Mouse (Mus musculus): ENCODE data around the gene Zfp385a. TPM values are rescaled to one million over a fixed set of nuclear protein-coding genes. Genes with fewer than 3 reads are reported as not detected.
A peak's percentile ranks its signal among the peaks of the same experiment; 100 is the strongest.
"Not testable (repeated sequence)": the region's sequence is repeated elsewhere in the genome, so short reads cannot be mapped to it uniquely, and the experiment has no call there.

Zfp385a gene
- polyA plus RNA-seq, 1 experiment from 2014 or later, result 12.2 TPM

- no peaks in the 10 kb centered on the region for H3K27me3 ChIP-seq
- peaks cover 22% of the 10 kb centered on the region for H3K4me1 ChIP-seq
- no peak overlapping the region for H3K27ac ChIP-seq
- ATAC-seq (ENCODE audit: insufficient number of reproducible peaks, insufficient read depth, low FRiP score, low TSS enrichment, low read depth), result no peak
- no peak overlapping the region for H3K4me2 ChIP-seq
- 93% methylated on average over 3 of the region's 3 CpGs for WGBS
- no peak overlapping the region for H3K4me3 ChIP-seq
- 0 out of 2 replicates have a peak, but pooled peaks cover 5% of the 10 kb centered on the region for H3K36me3 ChIP-seq
- no peaks in the 10 kb centered on the region for H3K9me3 ChIP-seq
- no peak overlapping the region for H3K9ac ChIP-seq
These were observed 58.3 kb downstream of the Zfp385a start for GRCm38 (mm10) chr15:103281465-103282205.

GRCm38 (mm10) chr15:103280817-103281464 lies 59.0 kb downstream of the Zfp385a start:
- Histone ChIP-seq H3K4me2 (no peak overlapping the region), H3K27me3 (no peaks in the 10 kb centered on the region), H3K9me3 (no peaks in the 10 kb centered on the region), H3K9ac (no peak overlapping the region), H3K4me3 (no peak overlapping the region), H3K27ac (no peak overlapping the region), H3K4me1 (peaks cover 19% of the 10 kb centered on the region), H3K36me3 (0 out of 2 replicates have a peak, but pooled peaks cover 5% of the 10 kb centered on the region)
- no peak for ATAC-seq (ENCODE audit: insufficient number of reproducible peaks, insufficient read depth, low FRiP score, low TSS enrichment, low read depth)
- 56% methylated on average over 3 of the region's 3 CpGs for WGBS

GRCm38 (mm10) chr15:103279750-103280149 lies 60.1 kb downstream of the Zfp385a start:
- no peak overlapping the region for H3K4me3 ChIP-seq
- H3K9me3 ChIP-seq, result no peaks in the 10 kb centered on the region
- peaks cover 7% of the 10 kb centered on the region; the same call in 1 of the 2 replicates for H3K4me1 ChIP-seq
- no peak overlapping the region for H3K9ac ChIP-seq
- no peak for ATAC-seq (ENCODE audit: insufficient number of reproducible peaks, insufficient read depth, low FRiP score, low TSS enrichment, low read depth)
- H3K4me2 ChIP-seq, result no peak overlapping the region
- 0 out of 2 replicates have a peak, but pooled peaks cover 5% of the 10 kb centered on the region for H3K36me3 ChIP-seq
- no peak overlapping the region for H3K27ac ChIP-seq
- no peaks in the 10 kb centered on the region for H3K27me3 ChIP-seq
- 64% methylated on average over 3 of the region's 3 CpGs for WGBS

GRCm38 (mm10) chr15:103277949-103278348 lies 61.9 kb downstream of the Zfp385a start:
- Histone ChIP-seq H3K27ac (no peak overlapping the region), H3K4me1 (peaks cover 18% of the 10 kb centered on the region), H3K4me2 (no peak overlapping the region), H3K36me3 (0 out of 2 replicates have a peak, but pooled peaks cover 2% of the 10 kb centered on the region), H3K9ac (0 out of 2 replicates have a peak overlapping the region, but pooled peaks have one; percentile 32), H3K4me3 (no peak overlapping the region), H3K27me3 (no peaks in the 10 kb centered on the region), H3K9me3 (no peaks in the 10 kb centered on the region)
- ATAC-seq (ENCODE audit: insufficient number of reproducible peaks, insufficient read depth, low FRiP score, low TSS enrichment, low read depth), result no peak
- 49% methylated on average over 7 of the region's 7 CpGs for WGBS

GRCm38 (mm10) chr15:103275943-103276342 lies 64.0 kb downstream of the Zfp385a start:
- not testable (repeated sequence) for H3K4me3 ChIP-seq; H3K4me2 ChIP-seq; H3K9me3 ChIP-seq; H3K9ac ChIP-seq; H3K36me3 ChIP-seq; ATAC-seq (ENCODE audit: insufficient number of reproducible peaks, insufficient read depth, low FRiP score, low TSS enrichment, low read depth); H3K27me3 ChIP-seq; H3K27ac ChIP-seq
- peaks cover 18% of the 10 kb centered on the region for H3K4me1 ChIP-seq
- 96% methylated on average over 3 of the region's 3 CpGs for WGBS

GRCm38 (mm10) chr15:103272419-103273279 lies 67.2 kb downstream of the Zfp385a start, which contains the start of gene Copz1:
Copz1 (plus strand) TSS chr15:103272714.
- Histone ChIP-seq H3K27me3 (no peaks in the 10 kb centered on the region), H3K4me3 (peak within 1 kb of the TSS; percentile 73), H3K9ac (peak within 1 kb of the TSS; percentile 88), H3K27ac (peak within 1 kb of the TSS; percentile 44; the same call in 1 of the 2 replicates), H3K4me2 (peak within 1 kb of the TSS; percentile 67), H3K36me3 (no peaks in the 10 kb centered on the region), H3K9me3 (no peaks in the 10 kb centered on the region), H3K4me1 (peaks cover 14% of the 10 kb centered on the region)
- peak; percentile 99 for ATAC-seq (ENCODE audit: insufficient number of reproducible peaks, insufficient read depth, low FRiP score, low TSS enrichment, low read depth)
- under 1% methylated on average over 38 of the region's 38 CpGs for WGBS

- no peaks in the 10 kb centered on the region for H3K9me3 ChIP-seq
- no peak for ATAC-seq (ENCODE audit: insufficient number of reproducible peaks, insufficient read depth, low FRiP score, low TSS enrichment, low read depth)
- no peak overlapping the region for H3K4me3 ChIP-seq
- H3K27ac ChIP-seq, result no peak overlapping the region
- no peaks in the 10 kb centered on the region for H3K27me3 ChIP-seq
- H3K4me2 ChIP-seq, result no peak overlapping the region
- H3K9ac ChIP-seq, result no peak overlapping the region
- H3K36me3 ChIP-seq, result no peaks in the 10 kb centered on the region
- H3K4me1 ChIP-seq, result peaks cover 6% of the 10 kb centered on the region
- 83% methylated on average over 4 of the region's 4 CpGs for WGBS
These were observed 71.0 kb downstream of the Zfp385a start for GRCm38 (mm10) chr15:103268903-103269302.

GRCm38 (mm10) chr15:103264794-103265193 lies 75.1 kb downstream of the Zfp385a start:
- H3K36me3 ChIP-seq, result no peaks in the 10 kb centered on the region
- H3K27ac ChIP-seq, result no peak overlapping the region
- H3K27me3 ChIP-seq, result no peaks in the 10 kb centered on the region
- H3K9me3 ChIP-seq, result no peaks in the 10 kb centered on the region
- no peak overlapping the region for H3K9ac ChIP-seq
- H3K4me1 ChIP-seq, result peaks cover 4% of the 10 kb centered on the region; the same call in 1 of the 2 replicates
- H3K4me2 ChIP-seq, result no peak overlapping the region
- WGBS, result 84% methylated on average over 2 of the region's 2 CpGs
- no peak overlapping the region for H3K4me3 ChIP-seq
- no peak for ATAC-seq (ENCODE audit: insufficient number of reproducible peaks, insufficient read depth, low FRiP score, low TSS enrichment, low read depth)

MicroRNAs encoded within 50 kb of the gene (microRNA counts, 519-probe panel; counts per million panel counts)
- microRNA mmu-miR-148b, result 3,692 counts per million, percentile 82 among the panel's probes with 10 or more counts

Small RNA genes within 50 kb of the gene (microRNA-seq; reads per million reads assigned to microRNA genes)
- 164 reads per million, percentile 61 among the genes with 10 or more reads in this experiment for gene Mir148b
- gene Mir6963, result not detected

Other genes with a start within 250 kb of the Zfp385a start
- gene Smug1, start 173.0 kb downstream of the Zfp385a start, polyA plus RNA-seq (2015; fragmentation: Nextera tagmentation; extraction: Ambion mirVana), result 16.1 and 16.4 TPM in 2 replicates
- gene Cbx5, start 100.3 kb downstream of the Zfp385a start, polyA plus RNA-seq (2015; fragmentation: Nextera tagmentation; extraction: Ambion mirVana), result 137 and 142 TPM in 2 replicates
- gene Hnrnpa1, start 99.7 kb downstream of the Zfp385a start, polyA plus RNA-seq (2015; fragmentation: Nextera tagmentation; extraction: Ambion mirVana), result 1,090 and 1,133 TPM in 2 replicates
- gene Nfe2, start 81.7 kb downstream of the Zfp385a start, polyA plus RNA-seq (2015; fragmentation: Nextera tagmentation; extraction: Ambion mirVana), result 2.4 and 2.9 TPM in 2 replicates
- 254 and 287 TPM in 2 replicates for gene Copz1, start 67.4 kb downstream of the Zfp385a start, polyA plus RNA-seq (2015; fragmentation: Nextera tagmentation; extraction: Ambion mirVana)
- gene Gpr84, start 29.5 kb downstream of the Zfp385a start, polyA plus RNA-seq (2015; fragmentation: Nextera tagmentation; extraction: Ambion mirVana), result 0.54 and 0.62 TPM in 2 replicates
- gene Itga5, start 26.7 kb upstream of the Zfp385a start, polyA plus RNA-seq (2015; fragmentation: Nextera tagmentation; extraction: Ambion mirVana), result 41.2 and 41.5 TPM in 2 replicates
- not detected in 2 replicates for gene Gtsf1, start 90.4 kb upstream of the Zfp385a start, polyA plus RNA-seq (2015; fragmentation: Nextera tagmentation; extraction: Ambion mirVana)
- not detected in 2 replicates for gene Gtsf2, start 108.4 kb upstream of the Zfp385a start, polyA plus RNA-seq (2015; fragmentation: Nextera tagmentation; extraction: Ambion mirVana)
- 2.4 and 2.8 TPM in 2 replicates for gene Nckap1l, start 113.7 kb upstream of the Zfp385a start, polyA plus RNA-seq (2015; fragmentation: Nextera tagmentation; extraction: Ambion mirVana)
- 7.1 and 8.8 TPM in 2 replicates for gene Pde1b, start 162.9 kb upstream of the Zfp385a start, polyA plus RNA-seq (2015; fragmentation: Nextera tagmentation; extraction: Ambion mirVana)
- 12.6 and 16.9 TPM in 2 replicates for gene Ppp1r1a, start 197.9 kb upstream of the Zfp385a start, polyA plus RNA-seq (2015; fragmentation: Nextera tagmentation; extraction: Ambion mirVana)
- gene Glycam1, start 225.0 kb upstream of the Zfp385a start, polyA plus RNA-seq (2015; fragmentation: Nextera tagmentation; extraction: Ambion mirVana), result not detected in 2 replicates

Measured in embryonic facial prominence, embryonic 13.5 days (tissue).